Mouse (Mus musculus): ENCODE measurements around the gene Sec22b.

Gene Sec22b

DNA sequence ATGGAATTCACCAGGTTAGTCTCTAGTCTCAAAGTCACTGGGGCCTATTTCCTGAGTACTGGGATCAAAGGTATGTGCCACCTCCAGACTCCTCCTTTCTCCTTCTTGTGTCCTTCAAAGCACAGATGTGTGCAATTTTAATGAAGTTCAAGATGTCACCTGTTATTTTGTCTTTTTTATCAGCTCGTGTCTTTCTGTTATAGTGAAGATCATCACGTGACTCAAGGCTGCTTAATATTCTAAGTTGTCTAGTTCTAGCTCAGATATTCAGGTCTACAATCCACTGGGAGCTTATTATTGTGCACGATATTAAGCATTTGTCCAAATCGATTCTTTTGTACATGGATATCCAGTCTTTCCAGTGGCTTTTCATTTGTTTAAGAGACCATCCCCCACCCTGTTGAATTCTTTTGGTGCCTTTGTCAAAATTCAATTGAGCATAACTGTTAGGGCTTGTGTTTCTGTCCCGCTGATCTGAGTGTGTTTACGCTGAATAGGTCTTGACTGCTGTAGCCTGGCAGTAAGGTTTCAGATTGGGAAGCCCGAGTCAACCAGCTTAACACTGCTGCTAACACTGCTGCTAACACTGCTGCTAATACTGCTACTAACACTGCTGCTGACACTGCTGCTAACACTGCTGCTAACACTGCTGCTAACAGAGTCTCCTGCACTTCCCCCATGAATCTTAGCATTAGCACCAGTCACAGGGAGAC is 38.0 kb downstream of the Sec22b start:
- in situ Hi-C loops (cut with MboI; ENCODE audit: low sequenced_read_pairs), result loop anchor here (25.0 kb wide), 1 partner anchor 373 kb away; no protein-coding TSS in a partner anchor

DNA sequence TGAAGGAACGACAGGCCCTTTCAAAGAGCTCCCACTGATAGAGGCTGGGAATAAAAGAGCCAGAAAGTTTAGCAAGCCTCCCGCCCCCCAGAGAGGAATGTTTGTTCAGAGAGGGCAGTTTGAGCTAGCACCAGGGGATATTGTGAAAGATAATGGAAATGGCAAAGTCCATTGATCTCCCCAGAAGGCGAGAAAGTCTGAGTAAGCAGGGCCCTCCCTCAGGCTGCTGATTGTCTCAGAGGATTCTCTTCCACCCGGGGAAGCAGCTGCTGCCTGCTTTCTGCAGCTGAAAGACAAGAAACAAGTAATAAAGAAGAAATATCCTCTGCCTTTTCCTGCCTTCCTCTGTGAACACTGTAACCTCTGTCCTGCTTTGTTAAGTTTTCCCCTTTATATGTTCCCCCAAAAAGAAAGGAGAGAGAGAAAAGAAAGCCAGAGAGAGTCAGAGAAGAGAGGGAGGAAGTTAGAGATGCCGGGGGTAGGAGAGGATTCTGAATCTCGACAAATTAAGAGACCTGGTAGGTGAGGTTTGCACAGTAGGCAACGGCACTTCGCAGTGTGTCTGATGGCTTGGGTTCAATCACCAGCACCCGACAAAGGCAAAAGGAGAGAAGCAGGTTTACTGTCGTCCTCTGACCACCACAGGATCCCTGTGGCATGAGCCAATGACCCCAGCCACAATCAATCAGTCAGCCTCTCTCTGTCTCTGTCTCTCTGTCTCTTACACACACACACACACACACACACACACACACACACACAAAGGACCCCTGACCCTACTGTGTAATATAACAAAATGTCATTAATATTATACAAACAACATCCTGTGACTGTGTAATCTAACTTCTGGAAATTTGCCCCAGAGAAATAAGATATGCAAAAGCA is 38.9 kb downstream of the Sec22b start:
- in situ Hi-C loops (cut with MboI; ENCODE audit: low sequenced_read_pairs), result loop anchor here (25.0 kb wide), 1 partner anchor 372 kb away; no protein-coding TSS in a partner anchor

DNA sequence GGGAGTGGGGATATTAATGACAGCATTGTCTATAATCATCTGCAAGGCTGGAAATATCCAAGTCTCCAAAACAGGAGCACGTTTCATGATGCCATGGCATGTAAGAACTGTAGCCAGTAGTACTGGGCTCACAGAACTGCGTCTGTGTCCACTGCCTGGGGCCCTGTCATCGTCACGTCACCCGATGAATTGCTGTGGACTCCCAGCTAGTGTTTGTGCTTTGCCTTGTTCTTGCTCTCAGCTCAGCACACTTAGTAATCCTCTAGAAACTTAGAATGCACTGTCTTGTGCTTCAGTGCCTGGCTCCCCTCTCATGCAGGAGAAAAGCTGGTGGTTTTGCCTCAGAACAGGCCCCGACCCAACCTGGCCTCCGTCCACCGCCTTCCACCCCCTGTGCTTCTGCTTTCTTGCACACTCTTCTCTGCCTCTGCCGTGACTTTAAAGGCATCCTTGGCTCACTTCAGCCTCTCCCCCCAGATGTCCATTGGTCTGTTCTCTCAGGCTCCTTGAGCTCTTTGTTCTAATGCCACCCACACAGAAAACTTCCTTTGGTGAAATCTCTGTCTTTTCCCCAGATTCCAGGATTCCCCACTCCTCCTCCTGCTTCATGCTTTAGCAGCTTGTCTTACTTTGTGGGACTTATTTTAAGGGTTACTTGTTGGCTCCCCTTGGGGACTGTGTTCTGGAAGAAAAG is 39.7 kb downstream of the Sec22b start:
- in situ Hi-C loops (cut with MboI; ENCODE audit: low sequenced_read_pairs), result loop anchor here (25.0 kb wide), 1 partner anchor 372 kb away; no protein-coding TSS in a partner anchor

DNA sequence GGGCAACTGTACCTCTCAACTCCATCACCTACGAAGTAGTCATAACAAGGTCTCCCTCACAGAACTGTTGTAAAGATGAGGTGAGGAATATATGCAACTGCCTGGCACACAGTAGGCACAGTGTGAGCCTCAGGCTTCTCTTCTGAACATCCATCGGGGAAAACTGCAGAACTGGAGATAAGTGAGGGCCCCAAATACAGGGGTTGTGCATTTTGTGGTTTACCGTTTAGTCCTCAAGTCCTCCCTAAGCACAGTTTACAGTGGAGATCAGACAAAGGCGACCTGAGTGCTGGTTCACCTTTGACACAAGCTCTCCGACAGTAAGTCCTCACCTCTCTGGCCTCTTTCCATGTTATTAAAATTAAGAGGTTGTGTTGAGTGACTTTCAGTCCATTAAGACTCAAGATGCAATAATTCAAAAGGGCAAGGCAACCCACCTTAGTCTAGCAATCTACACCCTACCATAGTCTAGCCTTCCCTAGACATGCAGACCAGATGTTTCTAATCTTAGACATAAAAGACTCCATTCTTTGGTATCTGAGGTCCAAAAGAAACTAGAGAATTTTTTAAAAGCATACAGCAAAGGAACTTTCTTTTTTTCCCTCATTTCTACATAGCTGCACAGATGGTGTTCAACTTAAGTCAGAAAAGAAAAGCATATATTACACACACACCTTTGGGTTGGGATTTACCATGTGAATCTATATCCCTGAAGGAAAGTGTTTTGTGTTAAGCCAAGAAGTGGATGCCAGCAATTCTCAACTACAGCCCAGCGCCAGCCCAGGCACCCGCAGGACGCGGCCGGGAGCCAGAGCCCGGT is 40.7 kb downstream of the Sec22b start:
- in situ Hi-C loops (cut with MboI; ENCODE audit: low sequenced_read_pairs), result loop anchor here (25.0 kb wide), 1 partner anchor 371 kb away; no protein-coding TSS in a partner anchor

DNA sequence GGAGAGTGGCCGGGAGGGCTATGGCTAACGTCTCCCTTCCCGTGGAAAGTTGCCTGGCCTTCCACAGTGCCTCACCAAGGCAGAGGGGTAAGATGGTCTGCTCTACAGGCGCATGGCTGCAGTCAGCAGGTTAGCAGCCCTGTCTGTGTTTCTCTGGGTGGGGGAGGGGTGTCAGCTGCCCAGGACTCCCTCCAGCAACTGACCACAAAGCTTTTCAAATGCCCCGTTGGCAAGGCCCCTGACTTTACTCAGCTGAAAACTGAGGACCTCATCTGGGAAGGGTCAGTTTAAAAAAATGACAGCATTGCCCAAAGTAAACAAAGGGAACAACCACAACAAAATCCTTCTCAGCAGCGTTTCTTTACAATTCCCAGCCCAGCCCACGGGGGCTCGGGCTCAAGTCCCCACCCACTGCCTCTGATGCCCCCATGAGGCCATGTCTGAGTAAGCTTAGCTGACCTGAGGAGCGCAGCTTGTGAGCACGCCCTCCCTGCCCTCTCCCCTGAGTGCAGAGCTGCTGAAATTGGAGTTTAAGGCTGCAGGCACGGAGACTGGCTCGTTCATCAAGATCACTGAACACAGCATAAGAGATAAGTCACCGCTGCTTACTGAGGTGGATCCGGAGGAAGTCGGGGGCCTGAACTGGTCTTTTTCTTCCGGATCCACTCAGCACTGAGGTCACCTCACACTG is 41.4 kb downstream of the Sec22b start:
- in situ Hi-C loops (cut with MboI; ENCODE audit: low sequenced_read_pairs), result loop anchor here (25.0 kb wide), 1 partner anchor 370 kb away; no protein-coding TSS in a partner anchor

DNA sequence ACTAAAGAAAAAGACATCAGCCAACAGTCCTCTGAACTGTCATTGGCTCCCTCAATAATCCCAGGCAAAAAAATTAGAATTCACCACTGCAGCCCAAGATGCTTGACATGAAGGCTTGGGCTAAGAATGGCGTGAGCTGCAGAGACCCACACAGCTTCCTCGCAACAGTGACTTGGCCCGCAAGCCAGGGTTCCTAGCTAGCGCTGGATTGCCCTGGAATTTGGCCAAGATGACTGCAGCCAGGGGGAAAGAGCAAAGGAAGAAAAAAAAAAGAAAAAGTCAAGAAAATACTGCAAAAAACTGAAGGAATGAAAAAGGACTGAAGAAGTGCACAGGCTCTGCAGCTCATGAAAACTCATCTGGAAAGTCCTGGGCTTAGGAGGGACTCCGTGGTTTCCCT is 43.5 kb downstream of the Sec22b start:
- in situ Hi-C loops (cut with MboI; ENCODE audit: low sequenced_read_pairs), result loop anchor here (25.0 kb wide), 1 partner anchor 368 kb away; no protein-coding TSS in a partner anchor

DNA sequence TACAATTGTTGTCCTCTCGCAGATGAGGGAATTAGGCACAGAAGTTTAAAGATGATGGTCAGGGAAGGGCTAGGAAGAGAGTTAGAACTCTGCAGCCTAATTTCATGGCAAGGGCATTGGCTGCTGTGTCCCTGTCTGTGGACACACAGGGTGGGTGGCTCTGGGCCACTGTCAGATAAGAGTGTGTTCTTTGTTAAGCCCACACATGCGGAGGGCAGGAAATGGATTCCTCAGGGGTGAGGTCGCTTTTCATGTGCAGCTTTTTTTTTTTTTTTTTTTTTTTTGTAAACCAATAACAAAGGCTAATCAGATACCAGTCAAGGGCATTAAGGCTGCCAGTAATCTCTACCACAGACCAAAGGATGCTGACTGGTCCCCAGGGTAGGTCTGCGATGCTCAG is 45.4 kb downstream of the Sec22b start:
- in situ Hi-C loops (cut with MboI; ENCODE audit: low sequenced_read_pairs), result loop anchor here (25.0 kb wide), 1 partner anchor 366 kb away; no protein-coding TSS in a partner anchor

DNA sequence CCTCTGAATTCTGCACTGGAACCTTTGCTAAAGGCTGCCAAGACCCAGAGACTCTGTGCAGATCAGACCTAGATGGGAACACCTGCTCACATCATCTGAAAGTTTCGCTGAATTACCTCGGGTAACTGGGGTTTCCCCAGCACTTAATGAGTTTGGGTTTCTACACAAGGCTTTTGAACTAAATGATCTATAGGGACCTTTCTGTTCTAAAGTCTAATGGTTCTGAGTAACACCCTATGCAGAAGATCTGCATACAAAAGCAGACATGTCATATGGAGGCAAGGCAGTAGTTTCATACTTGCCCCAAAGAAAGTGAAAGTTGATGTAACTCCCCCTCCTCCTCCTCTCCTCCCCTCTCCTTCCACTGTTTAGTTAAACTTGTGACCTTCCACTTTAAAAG is 47.5 kb downstream of the Sec22b start:
- in situ Hi-C loops (cut with MboI; ENCODE audit: low sequenced_read_pairs), result loop anchor here (25.0 kb wide), 1 partner anchor 364 kb away; no protein-coding TSS in a partner anchor

DNA sequence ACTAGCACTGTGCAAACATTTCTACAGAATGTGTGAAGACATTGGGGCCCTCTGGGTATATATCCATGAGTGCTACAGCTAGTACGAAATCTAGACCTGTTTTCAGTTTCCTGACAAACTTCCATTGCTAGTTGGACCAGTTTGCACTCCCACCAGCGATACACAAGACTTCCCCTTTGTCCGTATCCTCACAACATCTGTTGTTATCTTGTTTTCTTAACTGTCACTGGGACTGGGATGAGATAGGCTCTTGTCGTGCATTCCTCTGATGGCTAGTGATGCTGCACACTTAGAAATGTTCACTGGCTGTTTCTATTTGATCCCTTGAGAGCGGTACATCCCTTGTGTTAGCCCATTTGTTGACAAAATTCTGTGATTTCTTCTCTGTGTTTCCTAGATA is 49.0 kb downstream of the Sec22b start:
- in situ Hi-C loops (cut with MboI; ENCODE audit: low sequenced_read_pairs), result loop anchor here (25.0 kb wide), 1 partner anchor 362 kb away; no protein-coding TSS in a partner anchor

DNA sequence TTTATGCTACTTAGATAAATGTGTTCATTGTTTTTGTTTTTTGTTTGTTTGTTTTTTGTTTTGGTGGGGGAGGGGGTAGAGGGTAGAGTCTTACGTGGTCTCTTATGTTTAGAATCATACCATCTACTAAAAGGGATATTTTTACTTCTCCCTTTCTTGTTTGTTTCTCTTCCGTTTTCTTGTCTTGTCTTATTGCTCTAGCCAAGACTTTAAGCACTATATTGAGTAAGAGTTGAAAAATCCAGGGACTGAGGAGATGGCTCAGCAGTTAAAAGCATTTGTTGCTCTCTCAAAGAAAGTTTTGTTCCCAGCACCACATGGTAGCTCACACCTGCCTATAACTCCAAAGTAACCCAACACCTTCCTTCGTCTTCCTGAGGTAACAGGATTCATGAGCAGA is 50.1 kb downstream of the Sec22b start:
- in situ Hi-C loops (cut with MboI; ENCODE audit: low sequenced_read_pairs), result no loop called here

DNA sequence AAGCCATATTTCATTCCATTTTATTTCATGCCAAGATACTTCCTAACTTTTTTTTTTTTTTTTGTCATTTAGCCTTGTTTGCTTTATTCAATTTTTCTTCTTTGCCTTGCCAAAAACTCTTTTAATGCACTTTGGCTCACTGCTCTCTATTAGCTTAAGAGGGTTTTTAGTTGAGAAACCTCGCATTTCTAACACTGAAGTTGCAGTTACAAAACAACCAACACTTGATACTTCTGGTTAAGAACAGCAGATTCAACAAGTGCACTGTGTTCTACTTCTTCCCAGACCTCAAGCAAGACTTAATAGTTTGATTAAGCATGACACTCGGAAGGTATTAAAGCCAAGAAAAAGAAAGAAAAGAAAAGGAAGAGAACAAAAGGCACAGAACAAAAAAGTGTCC is 52.2 kb downstream of the Sec22b start:
- in situ Hi-C loops (cut with MboI; ENCODE audit: low sequenced_read_pairs), result no loop called here

DNA sequence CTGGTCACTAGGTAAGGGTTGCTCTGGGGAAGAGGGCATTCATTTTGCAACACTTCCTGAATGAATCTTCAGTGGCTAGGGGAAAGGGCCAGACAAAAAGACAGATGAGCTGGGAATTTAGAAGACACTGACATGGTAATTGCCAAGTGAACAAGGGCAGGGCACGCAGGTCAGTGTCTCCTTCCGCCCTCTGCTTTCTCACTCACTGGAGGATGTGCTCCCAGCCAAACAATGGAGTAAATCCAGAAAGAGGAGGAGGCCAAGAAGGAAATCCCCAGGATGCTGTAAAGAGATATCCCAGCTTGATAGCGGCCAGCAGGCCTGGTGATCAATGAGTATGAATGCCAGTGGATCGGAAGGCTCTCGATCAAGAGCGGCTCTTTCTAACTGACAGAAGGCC is 55.3 kb downstream of the Sec22b start:
- in situ Hi-C loops (cut with MboI; ENCODE audit: low sequenced_read_pairs), result no loop called here

DNA sequence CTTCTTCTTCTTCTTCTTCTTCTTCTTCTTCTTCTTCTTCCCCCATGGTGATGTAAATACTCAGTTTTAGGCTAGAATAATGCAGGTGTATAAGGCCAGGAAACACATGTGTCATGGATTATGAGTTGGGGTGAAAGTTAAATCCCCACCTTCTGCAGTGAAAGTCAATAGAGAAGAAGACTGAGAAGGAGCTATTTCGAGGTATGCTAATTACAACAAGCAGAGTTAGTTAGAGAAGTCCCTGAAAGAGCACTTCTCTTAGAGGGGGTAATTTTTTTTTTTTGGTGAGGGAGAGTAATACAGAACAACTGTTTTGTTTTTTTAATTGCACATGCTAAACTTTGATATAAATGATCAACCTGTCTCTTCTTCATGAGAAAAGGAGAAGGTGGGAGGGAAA is 55.9 kb downstream of the Sec22b start:
- in situ Hi-C loops (cut with MboI; ENCODE audit: low sequenced_read_pairs), result no loop called here

DNA sequence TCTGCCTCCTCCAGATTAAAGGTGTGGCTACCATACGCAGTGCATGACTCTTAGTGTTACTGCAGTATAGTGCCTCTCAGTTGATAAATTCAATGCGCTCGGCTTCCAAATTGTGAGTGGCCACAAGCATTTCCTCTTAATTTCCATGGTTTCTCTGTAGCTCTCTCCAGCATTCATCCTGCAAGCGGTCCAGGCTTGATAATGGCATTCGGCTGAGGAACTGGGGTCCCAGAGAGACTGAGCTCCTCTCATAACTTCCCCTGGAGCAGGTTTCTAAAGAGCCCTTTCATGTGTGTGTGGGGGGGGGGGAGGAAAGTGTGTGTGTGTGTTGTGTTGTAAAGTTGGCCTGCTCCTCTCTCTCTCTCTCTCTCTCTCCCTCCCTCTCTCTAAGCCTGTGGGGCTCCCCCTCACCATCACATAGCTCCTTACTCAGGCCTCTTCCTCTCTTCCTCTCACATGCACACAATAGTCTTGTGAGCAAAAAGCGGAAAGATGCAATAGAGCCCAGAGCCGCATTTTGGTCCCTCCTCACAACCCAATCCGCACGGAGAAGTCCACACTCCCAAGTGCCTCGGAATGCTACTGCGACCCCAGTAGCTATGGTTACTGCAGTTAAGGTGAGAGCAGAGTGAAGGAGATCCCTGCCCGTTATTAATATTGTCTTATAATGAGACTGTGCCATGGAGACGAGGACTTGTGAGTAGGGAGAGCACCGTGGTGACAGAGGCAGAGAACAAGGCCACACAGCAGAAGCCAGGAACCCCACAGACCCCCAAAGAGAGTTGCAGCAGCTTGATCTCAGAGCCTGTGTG is 60.0 kb downstream of the Sec22b start:
- in situ Hi-C loops (cut with MboI; ENCODE audit: low sequenced_read_pairs), result no loop called here

DNA sequence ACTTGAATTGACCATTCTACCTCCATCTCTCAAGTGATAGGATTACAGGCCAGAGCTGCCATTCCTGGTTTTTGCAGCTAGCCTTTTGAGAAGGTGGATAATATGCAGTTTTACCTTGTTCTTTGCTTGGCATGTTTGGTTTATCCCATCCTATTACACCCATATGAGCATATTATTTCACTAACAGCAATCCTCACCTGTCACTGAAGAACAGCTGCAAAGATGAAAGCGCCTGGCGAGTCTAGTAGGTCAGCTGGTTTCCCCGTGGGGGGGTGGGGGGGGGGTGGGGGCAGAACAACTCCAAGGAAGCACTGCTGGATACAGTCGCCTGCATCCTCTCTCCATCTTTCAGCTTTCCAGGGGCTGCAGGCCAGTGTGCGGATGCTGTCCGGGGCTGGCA is 61.0 kb downstream of the Sec22b start:
- in situ Hi-C loops (cut with MboI; ENCODE audit: low sequenced_read_pairs), result no loop called here

DNA sequence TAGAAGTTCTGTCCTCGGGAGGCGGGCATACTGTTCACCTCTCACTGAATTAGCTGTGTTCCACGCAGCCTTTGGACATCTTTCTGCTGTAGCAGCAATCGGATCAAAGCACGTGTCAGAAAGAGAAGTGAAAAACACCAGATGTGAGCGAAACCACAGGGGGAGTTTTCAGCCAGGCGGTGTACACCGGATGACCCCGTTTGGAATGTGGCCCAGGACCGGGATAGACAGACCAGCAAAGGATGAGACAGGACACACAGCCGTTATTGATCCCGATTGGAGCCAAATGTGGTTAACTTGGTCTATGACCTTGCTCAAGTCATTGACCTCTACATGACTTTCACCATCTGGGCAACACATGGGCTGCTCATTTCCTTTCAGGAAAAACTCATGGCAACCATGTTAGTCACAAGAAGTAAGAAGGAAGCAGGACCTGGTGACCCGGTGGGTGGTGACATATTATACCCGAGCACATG is 63.9 kb downstream of the Sec22b start:
- in situ Hi-C loops (cut with MboI; ENCODE audit: low sequenced_read_pairs), result no loop called here

DNA sequence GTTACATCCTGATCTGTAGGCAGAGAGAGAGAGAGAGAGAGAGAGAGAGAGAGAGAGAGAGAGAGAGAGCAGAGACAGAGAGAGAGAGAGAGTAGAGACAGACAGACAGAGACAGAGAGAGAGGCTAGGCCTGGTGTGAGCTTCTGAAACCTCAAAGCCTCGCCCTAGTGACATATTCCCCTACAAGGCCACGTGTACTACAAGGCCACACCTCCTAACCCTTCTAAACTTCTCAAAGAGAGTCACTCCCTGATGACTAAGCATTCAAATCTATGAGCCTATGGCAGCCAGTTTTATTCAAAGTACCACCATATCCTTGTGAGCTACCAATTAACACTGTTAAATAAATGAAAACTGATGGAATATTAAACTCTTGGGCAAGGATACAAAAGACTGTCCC is 66.6 kb downstream of the Sec22b start:
- in situ Hi-C loops (cut with MboI; ENCODE audit: low sequenced_read_pairs), result no loop called here

DNA sequence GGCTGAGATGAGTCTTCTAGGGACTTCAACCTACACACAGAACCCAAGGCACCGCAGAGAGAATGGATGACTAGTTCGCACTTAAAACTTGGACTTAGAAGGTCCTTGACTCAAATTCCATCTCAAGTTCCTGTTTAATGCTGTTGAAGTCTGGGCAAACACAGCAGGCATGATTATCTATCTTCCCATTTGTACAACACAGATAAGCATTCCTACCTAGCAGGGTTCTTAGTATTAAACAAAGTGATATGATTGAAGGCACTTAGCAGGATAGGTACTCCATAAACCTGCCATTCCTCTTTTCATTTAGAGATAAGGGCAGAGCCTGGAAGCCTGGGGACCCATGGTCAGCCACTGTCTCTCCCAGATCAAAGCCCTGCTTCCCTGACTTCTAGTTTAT is 67.2 kb downstream of the Sec22b start:
- in situ Hi-C loops (cut with MboI; ENCODE audit: low sequenced_read_pairs), result no loop called here

DNA sequence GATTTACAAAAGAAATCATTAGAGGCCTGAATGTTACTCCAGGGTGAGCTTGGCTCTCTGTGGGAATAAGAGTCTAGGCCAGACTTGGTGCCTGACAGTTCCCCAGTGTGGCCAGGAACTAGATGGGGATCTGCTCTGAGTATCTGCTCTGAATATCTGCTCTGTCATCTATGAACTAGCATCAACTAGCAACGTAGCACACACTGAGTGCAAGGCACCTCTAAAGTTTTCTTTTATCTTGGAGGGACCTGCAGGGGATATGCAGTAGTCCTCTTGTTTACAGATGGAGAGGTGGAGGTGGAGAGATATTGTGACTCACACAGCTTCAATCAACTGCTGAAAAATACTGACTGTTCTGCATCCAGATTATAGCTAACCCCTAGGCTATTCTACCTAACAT is 68.0 kb downstream of the Sec22b start:
- in situ Hi-C loops (cut with MboI; ENCODE audit: low sequenced_read_pairs), result no loop called here

All from CH12F3 (cell line).